Mouse (Mus musculus): Measurements from ENCODE around the gene Hsd17b1.

DNA sequence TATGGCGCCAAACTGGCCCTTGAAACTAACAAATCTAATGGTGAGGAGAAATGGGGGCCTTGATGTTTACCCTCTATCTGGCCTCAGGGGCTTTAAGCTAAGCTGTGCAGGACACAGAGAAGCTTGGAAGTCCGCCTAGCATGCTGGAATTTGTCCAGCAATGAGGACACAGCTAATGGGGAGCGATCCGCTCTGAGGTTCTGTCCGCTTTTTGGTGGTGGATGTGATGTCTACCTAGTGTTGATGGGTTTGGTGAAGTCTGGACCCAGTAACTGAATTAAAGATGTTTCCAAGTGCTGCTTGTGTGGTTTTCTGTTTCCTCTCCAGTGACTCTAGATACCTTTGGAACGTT, 8.1 kb downstream of the Hsd17b1 start:
- TF ChIP-seq POLR2A (IDR thresholded peaks at IDR 0.05; ENCODE audit: control insufficient read depth, low read depth, low read length) (no peak), CTCF (IDR thresholded peaks at IDR 0.05; ENCODE audit: control insufficient read depth, insufficient read depth, insufficient replicate concordance, low read depth, low read length) (no peak)
